Mouse (Mus musculus): ENCODE data around the gene Eif5a. TPM values are rescaled to one million over a fixed set of nuclear protein-coding genes. Genes with fewer than 3 reads are reported as not detected.

Gene Eif5a
- polyA plus RNA-seq, 1 experiment from 2014 or later = 774 TPM

DNA sequence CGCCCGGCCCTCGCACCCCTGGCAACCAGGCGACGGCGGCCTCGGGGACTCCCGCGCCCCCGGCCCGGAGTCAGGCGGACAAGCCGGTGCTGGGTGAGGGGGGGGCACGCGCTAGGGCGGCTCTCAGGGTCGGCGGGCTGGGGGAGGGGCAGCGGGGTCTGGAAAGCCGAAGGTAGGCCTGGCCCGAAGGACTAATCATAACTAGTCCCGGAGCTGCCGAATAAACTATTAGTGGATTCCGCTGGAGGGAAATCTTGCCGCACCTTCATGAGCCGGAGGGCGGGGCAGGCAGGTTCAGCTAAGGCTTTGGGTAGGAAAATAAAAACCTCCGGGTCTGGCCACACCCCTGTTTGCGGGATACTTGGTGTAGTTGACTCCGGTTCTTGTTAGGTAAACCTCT, 14.4 kb upstream of the Eif5a start:
- peak overlapping the region; percentile 43 for H3K4me3 ChIP-seq (ENCODE audit: low read depth, low read length)
- 2% methylated on average over 30 of the region's 30 CpGs for WGBS
- H3K27me3 ChIP-seq (replicated peaks; ENCODE audit: control insufficient read depth, insufficient read depth, low read length) = peaks cover 5% of the 10 kb centered on the region
- H3K4me1 ChIP-seq (replicated peaks; ENCODE audit: control insufficient read depth, insufficient read depth, low read length) = peaks cover 13% of the 10 kb centered on the region
- peak overlapping the region; percentile 89 for H3K4me2 ChIP-seq (replicated peaks; ENCODE audit: low read depth)
- H3K9ac ChIP-seq (ENCODE audit: low read depth, low read length) = 0 out of 2 replicates have a peak overlapping the region, but pooled peaks have one; percentile 22
- no peaks in the 10 kb centered on the region for H3K36me3 ChIP-seq (ENCODE audit: control insufficient read depth, insufficient read depth)
- no peak overlapping the region for H3K27ac ChIP-seq (ENCODE audit: low read depth, low read length)
- no peaks in the 10 kb centered on the region for H3K9me3 ChIP-seq (ENCODE audit: control insufficient read depth)
- no peak for TF ChIP-seq CTCF (IDR thresholded peaks at IDR 0.05; ENCODE audit: low read depth)
- no peak for ATAC-seq

DNA sequence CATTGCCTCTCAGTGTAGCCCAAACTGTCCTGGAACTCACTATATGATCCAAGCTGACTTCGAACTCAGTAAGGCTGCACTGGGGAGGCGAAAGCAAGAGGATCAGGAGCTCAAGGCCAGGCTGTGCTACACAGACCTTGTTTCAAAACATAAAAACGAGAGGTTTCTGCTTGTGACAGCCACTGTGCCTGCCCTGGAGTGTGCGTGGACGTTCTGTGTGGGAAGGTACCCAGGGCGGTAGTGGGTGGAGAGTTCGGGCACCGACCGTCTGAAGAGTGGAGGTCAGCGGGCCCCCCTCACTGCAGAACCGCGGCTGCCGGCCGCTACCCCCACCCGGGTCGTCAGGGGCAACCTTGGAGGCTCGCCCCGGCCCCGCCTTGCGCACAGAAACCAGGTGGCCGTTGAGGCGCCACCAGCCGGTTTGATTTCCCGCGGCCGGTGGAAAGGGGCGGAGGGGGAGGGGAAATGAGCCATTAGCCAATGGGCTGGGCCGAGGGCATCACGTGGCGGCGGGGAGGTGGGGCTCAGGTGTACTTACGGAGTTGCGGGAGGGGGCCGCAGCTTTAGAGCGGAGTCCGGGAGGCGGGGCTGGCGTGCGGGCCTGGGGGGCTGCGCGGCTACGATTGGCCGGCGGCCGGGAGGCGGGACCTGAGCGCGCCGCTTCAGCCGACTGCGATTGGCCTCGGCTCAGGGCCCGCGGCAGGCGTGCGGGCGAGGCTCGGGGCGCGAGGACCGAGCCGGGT, 13.6 kb upstream of the Eif5a start, which contains the start of gene Ybx2:
Ybx2 (plus strand) TSS at position 660 of the 743 bp plus-strand sequence.
- Histone ChIP-seq H3K4me2 (replicated peaks; ENCODE audit: low read depth) (peak within 1 kb of the TSS; percentile 89), H3K27ac (ENCODE audit: low read depth, low read length) (no peak within 1 kb of the TSS), H3K4me1 (replicated peaks; ENCODE audit: control insufficient read depth, insufficient read depth, low read length) (peaks cover 13% of the 10 kb centered on the region), H3K9me3 (ENCODE audit: control insufficient read depth) (no peaks in the 10 kb centered on the region), H3K27me3 (replicated peaks; ENCODE audit: control insufficient read depth, insufficient read depth, low read length) (peaks cover 5% of the 10 kb centered on the region), H3K9ac (ENCODE audit: low read depth, low read length) (0 out of 2 replicates have a peak within 1 kb of the TSS, but pooled peaks have one; percentile 22), H3K4me3 (ENCODE audit: low read depth, low read length) (peak within 1 kb of the TSS; percentile 43), H3K36me3 (ENCODE audit: control insufficient read depth, insufficient read depth) (no peaks in the 10 kb centered on the region)
- TF ChIP-seq CTCF (IDR thresholded peaks at IDR 0.05; ENCODE audit: low read depth) = peak; percentile 31
- ATAC-seq = peak; percentile 74
- WGBS = 3% methylated on average over 48 of the region's 62 CpGs

DNA sequence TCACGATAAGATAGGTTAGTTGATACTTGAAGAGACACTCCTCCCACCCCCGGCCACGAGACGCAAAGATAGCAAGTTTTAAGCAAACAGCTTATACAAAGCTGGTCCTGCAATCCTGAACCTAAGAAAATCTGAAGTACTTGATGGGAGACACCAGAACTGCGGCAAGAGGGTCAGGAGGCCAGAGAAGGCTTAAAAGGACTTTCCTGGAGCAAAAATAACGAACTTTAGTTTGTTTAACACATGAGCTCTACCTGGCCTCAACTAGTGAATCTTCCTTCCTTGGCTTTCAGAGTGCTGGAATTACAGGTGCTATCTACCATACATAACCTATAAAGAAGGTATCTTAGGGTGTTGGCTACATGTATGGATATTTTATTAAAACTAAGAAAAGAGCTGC, 12.9 kb upstream of the Eif5a start:
- H3K36me3 ChIP-seq (ENCODE audit: control insufficient read depth, insufficient read depth) = no peaks in the 10 kb centered on the region
- TF ChIP-seq CTCF (IDR thresholded peaks at IDR 0.05; ENCODE audit: low read depth) = no peak
- H3K9me3 ChIP-seq (ENCODE audit: control insufficient read depth) = no peaks in the 10 kb centered on the region
- no peak for ATAC-seq
- 13% methylated on average over 6 of the region's 6 CpGs for WGBS
- H3K9ac ChIP-seq (ENCODE audit: low read depth, low read length) = no peak overlapping the region
- peak overlapping the region; percentile 19; the same call in 1 of the 2 replicates for H3K4me3 ChIP-seq (ENCODE audit: low read depth, low read length)
- no peak overlapping the region for H3K27ac ChIP-seq (ENCODE audit: low read depth, low read length)
- H3K4me2 ChIP-seq (replicated peaks; ENCODE audit: low read depth) = 0 out of 2 replicates have a peak overlapping the region, but pooled peaks have one; percentile 57
- H3K27me3 ChIP-seq (replicated peaks; ENCODE audit: control insufficient read depth, insufficient read depth, low read length) = peaks cover 5% of the 10 kb centered on the region
- H3K4me1 ChIP-seq (replicated peaks; ENCODE audit: control insufficient read depth, insufficient read depth, low read length) = peaks cover 13% of the 10 kb centered on the region

DNA sequence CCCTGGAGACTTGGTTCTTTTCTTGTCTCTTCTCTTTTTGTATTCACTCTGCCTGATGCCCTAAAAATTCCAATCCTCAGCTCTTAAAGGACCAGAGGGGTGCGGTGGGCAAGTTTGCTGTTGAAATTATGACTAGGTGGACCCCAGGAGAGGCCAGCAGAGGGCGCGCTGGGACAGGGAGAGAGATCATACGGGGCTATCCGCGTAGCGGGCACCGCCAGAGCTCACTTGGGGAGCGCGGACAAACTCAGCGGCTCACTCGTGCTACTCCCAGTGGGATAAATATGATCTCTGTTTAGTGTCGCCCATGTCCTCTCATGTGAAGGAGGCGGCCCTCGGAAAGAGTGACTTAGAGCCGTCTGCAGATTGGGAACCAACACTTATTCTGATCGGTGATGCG, 12.4 kb upstream of the Eif5a start:
- Histone ChIP-seq H3K9ac (ENCODE audit: low read depth, low read length) (no peak overlapping the region), H3K27ac (ENCODE audit: low read depth, low read length) (no peak overlapping the region), H3K36me3 (ENCODE audit: control insufficient read depth, insufficient read depth) (no peaks in the 10 kb centered on the region), H3K4me3 (ENCODE audit: low read depth, low read length) (peak overlapping the region; percentile 19), H3K9me3 (ENCODE audit: control insufficient read depth) (no peaks in the 10 kb centered on the region), H3K4me2 (replicated peaks; ENCODE audit: low read depth) (peak overlapping the region; percentile 57), H3K27me3 (replicated peaks; ENCODE audit: control insufficient read depth, insufficient read depth, low read length) (peaks cover 5% of the 10 kb centered on the region), H3K4me1 (replicated peaks; ENCODE audit: control insufficient read depth, insufficient read depth, low read length) (peaks cover 13% of the 10 kb centered on the region)
- 1% methylated on average over 18 of the region's 18 CpGs for WGBS
- peak; percentile 32; the same call in 1 of the 2 replicates for ATAC-seq
- peak; percentile 96 for TF ChIP-seq CTCF (IDR thresholded peaks at IDR 0.05; ENCODE audit: low read depth)

DNA sequence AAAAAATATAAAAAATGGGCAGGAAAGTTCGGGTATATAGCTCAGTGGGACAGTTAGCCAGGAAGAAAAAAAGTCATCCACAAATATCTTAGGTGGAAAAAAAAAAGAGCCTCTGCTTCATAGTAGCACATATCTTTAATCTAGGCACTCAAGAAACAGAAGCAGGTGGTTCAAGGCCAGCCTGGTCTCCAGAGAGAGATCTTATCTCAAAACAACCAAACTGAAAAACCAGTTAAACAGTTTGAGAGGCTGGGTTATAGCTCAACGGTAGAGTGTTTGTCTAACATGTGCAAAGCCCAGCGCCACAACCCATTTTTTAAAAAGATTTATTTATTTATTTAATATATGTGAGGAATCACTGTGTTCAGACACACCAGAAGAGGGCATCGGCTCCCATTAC, 11.3 kb upstream of the Eif5a start:
- Histone ChIP-seq H3K27ac (ENCODE audit: low read depth, low read length) (no peak overlapping the region), H3K4me1 (replicated peaks; ENCODE audit: control insufficient read depth, insufficient read depth, low read length) (peaks cover 13% of the 10 kb centered on the region), H3K36me3 (ENCODE audit: control insufficient read depth, insufficient read depth) (no peaks in the 10 kb centered on the region), H3K9ac (ENCODE audit: low read depth, low read length) (no peak overlapping the region), H3K27me3 (replicated peaks; ENCODE audit: control insufficient read depth, insufficient read depth, low read length) (peaks cover 5% of the 10 kb centered on the region), H3K9me3 (ENCODE audit: control insufficient read depth) (no peaks in the 10 kb centered on the region), H3K4me2 (replicated peaks; ENCODE audit: low read depth) (no peak overlapping the region), H3K4me3 (ENCODE audit: low read depth, low read length) (no peak overlapping the region)
- no peak for ATAC-seq
- no peak for TF ChIP-seq CTCF (IDR thresholded peaks at IDR 0.05; ENCODE audit: low read depth)
- WGBS = 61% methylated on average over 4 of the region's 4 CpGs

DNA sequence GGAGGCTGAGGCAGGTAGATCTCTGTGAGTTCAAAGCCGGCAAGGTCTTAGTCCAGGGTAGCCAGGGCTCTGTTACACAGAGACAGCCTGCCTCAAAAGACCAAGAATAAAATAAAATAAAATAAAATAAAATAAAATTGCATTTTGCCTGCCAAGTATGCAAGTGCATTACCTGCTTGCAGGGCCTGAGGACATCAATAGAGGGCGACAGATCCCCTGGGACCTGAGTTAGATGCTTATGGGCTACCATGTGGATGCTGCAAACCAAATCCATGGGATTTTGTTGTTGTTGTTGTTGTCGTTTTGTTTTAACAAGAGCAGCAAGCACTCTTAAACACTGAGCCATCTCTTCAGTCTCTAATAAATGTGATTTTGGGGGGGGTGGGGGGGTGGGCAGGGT, 10.5 kb upstream of the Eif5a start:
- Histone ChIP-seq H3K4me3 (ENCODE audit: low read depth, low read length) (no peak overlapping the region), H3K36me3 (ENCODE audit: control insufficient read depth, insufficient read depth) (no peaks in the 10 kb centered on the region), H3K27me3 (replicated peaks; ENCODE audit: control insufficient read depth, insufficient read depth, low read length) (peaks cover 5% of the 10 kb centered on the region), H3K4me2 (replicated peaks; ENCODE audit: low read depth) (no peak overlapping the region), H3K9ac (ENCODE audit: low read depth, low read length) (no peak overlapping the region), H3K4me1 (replicated peaks; ENCODE audit: control insufficient read depth, insufficient read depth, low read length) (peaks cover 12% of the 10 kb centered on the region), H3K9me3 (ENCODE audit: control insufficient read depth) (no peaks in the 10 kb centered on the region), H3K27ac (ENCODE audit: low read depth, low read length) (no peak overlapping the region)
- ATAC-seq = no peak
- 38% methylated on average over 3 of the region's 3 CpGs for WGBS
- peak; percentile 56 for TF ChIP-seq CTCF (IDR thresholded peaks at IDR 0.05; ENCODE audit: low read depth)
